Mouse (Mus musculus): ENCODE measurements around the gene Epha6. TPM values are rescaled to one million over a fixed set of nuclear protein-coding genes. Genes with fewer than 3 reads are reported as not detected.

Epha6 gene
- polyA plus RNA-seq, 1 experiment from 2014 or later, result 4.4 TPM

- no peak overlapping the region for H3K4me3 ChIP-seq
- H3K27me3 ChIP-seq, result no peaks in the 10 kb centered on the region
- H3K36me3 ChIP-seq, result no peaks in the 10 kb centered on the region
- no peaks in the 10 kb centered on the region for H3K9me3 ChIP-seq
- H3K4me2 ChIP-seq, result no peak overlapping the region
- 76% methylated on average over 2 of the region's 2 CpGs for WGBS
- no peak overlapping the region for H3K9ac ChIP-seq
- ATAC-seq (ENCODE audit: low read depth), result no peak
- no peaks in the 10 kb centered on the region for H3K4me1 ChIP-seq (replicated peaks)
- no peak overlapping the region for H3K27ac ChIP-seq (replicated peaks)
These were observed 347.7 kb downstream of the Epha6 start for GRCm38 (mm10) chr16:60257623-60258022.

GRCm38 (mm10) chr16:60257044-60257443 lies 348.3 kb downstream of the Epha6 start:
- WGBS, result 82% methylated on average over 4 of the region's 4 CpGs
- Histone ChIP-seq H3K9ac (no peak overlapping the region), H3K4me2 (no peak overlapping the region), H3K36me3 (no peaks in the 10 kb centered on the region), H3K9me3 (no peaks in the 10 kb centered on the region), H3K27ac (replicated peaks) (no peak overlapping the region), H3K4me1 (replicated peaks) (no peaks in the 10 kb centered on the region), H3K27me3 (no peaks in the 10 kb centered on the region), H3K4me3 (no peak overlapping the region)
- ATAC-seq (ENCODE audit: low read depth), result no peak

- H3K27me3 ChIP-seq, result no peaks in the 10 kb centered on the region
- H3K36me3 ChIP-seq, result no peaks in the 10 kb centered on the region
- H3K9ac ChIP-seq, result no peak overlapping the region
- peak; percentile 78 for ATAC-seq (ENCODE audit: low read depth)
- no peak overlapping the region for H3K4me2 ChIP-seq
- WGBS, result 65% methylated on average over 2 of the region's 2 CpGs
- peaks cover 7% of the 10 kb centered on the region; the same call in 1 of the 2 replicates for H3K4me1 ChIP-seq (replicated peaks)
- no peak overlapping the region for H3K4me3 ChIP-seq
- H3K27ac ChIP-seq (replicated peaks), result no peak overlapping the region
- no peaks in the 10 kb centered on the region for H3K9me3 ChIP-seq
These were observed 365.8 kb downstream of the Epha6 start for GRCm38 (mm10) chr16:60239356-60240190.

- H3K27me3 ChIP-seq, result no peaks in the 10 kb centered on the region
- no peak overlapping the region for H3K4me3 ChIP-seq
- no peak overlapping the region for H3K4me2 ChIP-seq
- no peak overlapping the region for H3K27ac ChIP-seq (replicated peaks)
- WGBS, result 91% methylated on average over 5 of the region's 5 CpGs
- H3K9ac ChIP-seq, result no peak overlapping the region
- no peaks in the 10 kb centered on the region for H3K4me1 ChIP-seq (replicated peaks)
- no peak for ATAC-seq (ENCODE audit: low read depth)
- H3K36me3 ChIP-seq, result no peaks in the 10 kb centered on the region
- H3K9me3 ChIP-seq, result no peaks in the 10 kb centered on the region
These were observed 371.2 kb downstream of the Epha6 start for GRCm38 (mm10) chr16:60233985-60234766.

DNA sequence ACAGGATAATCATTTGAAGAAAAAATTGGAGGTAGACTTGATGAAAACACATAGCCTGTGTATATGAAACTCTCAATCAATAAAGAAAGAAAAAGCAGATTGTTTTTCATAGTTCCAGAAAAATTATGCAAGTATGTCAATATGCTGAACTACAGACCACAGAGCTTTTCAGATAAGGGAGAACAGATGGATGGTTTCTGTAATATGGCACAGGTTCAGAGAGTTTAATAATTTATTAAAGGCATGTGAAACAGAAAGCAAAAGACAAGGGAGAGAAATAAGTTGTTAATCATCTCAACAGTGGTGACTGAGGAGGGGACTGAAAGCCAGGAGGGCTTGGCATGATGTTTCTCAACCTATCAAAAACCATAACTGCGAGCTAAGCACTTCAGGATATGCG lies 372.3 kb downstream of the Epha6 start:
- H3K4me1 ChIP-seq (replicated peaks), result no peaks in the 10 kb centered on the region
- ATAC-seq (ENCODE audit: low read depth), result no peak
- no peak overlapping the region for H3K4me2 ChIP-seq
- H3K4me3 ChIP-seq, result no peak overlapping the region
- H3K27ac ChIP-seq (replicated peaks), result no peak overlapping the region
- no peaks in the 10 kb centered on the region for H3K27me3 ChIP-seq
- no peaks in the 10 kb centered on the region for H3K36me3 ChIP-seq
- H3K9ac ChIP-seq, result no peak overlapping the region
- WGBS, result 76% methylated on average over 2 of the region's 2 CpGs
- no peaks in the 10 kb centered on the region for H3K9me3 ChIP-seq

DNA sequence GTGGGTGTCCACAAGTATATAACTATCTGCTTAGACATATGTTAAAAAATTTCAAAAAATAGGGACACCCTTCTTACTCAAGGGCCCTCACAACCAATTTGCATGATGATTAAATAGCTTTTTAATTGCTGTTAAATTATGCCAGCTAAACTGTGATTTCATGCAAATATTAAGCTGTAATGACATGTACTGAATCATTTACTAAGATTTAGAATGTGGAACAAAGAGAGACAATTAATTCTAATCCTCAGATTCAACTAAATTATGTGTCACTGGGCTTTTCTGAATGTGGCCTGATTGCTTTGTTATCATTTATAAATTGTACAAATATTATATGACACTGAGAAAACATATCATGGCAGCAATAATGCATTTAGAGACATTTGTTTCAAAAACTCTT lies 396.2 kb downstream of the Epha6 start:
- Histone ChIP-seq H3K4me2 (no peak overlapping the region), H3K9me3 (no peaks in the 10 kb centered on the region), H3K4me3 (no peak overlapping the region), H3K27ac (replicated peaks) (no peak overlapping the region), H3K4me1 (replicated peaks) (no peaks in the 10 kb centered on the region), H3K36me3 (no peaks in the 10 kb centered on the region), H3K9ac (no peak overlapping the region), H3K27me3 (no peaks in the 10 kb centered on the region)
- ATAC-seq (ENCODE audit: low read depth), result no peak

- Histone ChIP-seq H3K9me3 (no peaks in the 10 kb centered on the region), H3K9ac (no peak overlapping the region), H3K4me2 (no peak overlapping the region), H3K4me1 (replicated peaks) (0 out of 2 replicates have a peak, but pooled peaks cover 6% of the 10 kb centered on the region), H3K27ac (replicated peaks) (no peak overlapping the region), H3K36me3 (no peaks in the 10 kb centered on the region), H3K27me3 (no peaks in the 10 kb centered on the region), H3K4me3 (no peak overlapping the region)
- WGBS, result 8% methylated on average over 3 of the region's 3 CpGs
- ATAC-seq (ENCODE audit: low read depth), result no peak
These were observed 429.8 kb downstream of the Epha6 start for GRCm38 (mm10) chr16:60175580-60175979.

DNA sequence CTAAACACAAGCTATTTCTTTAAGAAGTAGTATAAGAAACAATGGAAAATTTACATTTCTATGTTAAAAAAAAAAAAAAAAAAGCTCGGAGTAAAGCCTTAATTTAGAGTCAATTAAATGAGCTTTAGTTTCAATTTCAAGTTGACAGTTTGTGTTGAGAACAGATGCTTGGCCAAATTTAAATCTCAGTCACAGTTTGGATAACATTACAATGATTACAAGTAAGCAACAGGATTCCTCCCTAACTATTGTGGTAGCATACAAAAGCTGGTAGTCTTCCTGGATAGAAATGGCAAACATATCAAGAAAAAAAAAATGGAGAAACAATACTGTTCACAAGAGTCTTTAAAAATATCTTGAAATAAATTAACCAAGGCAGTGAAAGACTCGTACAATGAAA lies 452.9 kb downstream of the Epha6 start:
- WGBS, result 74% methylated on average over 2 of the region's 2 CpGs
- no peak for ATAC-seq (ENCODE audit: low read depth)

GRCm38 (mm10) chr16:60144370-60144769 lies 461.0 kb downstream of the Epha6 start:
- no peak overlapping the region for H3K27ac ChIP-seq (replicated peaks)
- no peak overlapping the region for H3K9ac ChIP-seq
- no peaks in the 10 kb centered on the region for H3K9me3 ChIP-seq
- ATAC-seq (ENCODE audit: low read depth), result no peak
- H3K36me3 ChIP-seq, result no peaks in the 10 kb centered on the region
- H3K4me3 ChIP-seq, result no peak overlapping the region
- no peaks in the 10 kb centered on the region for H3K27me3 ChIP-seq
- no peak overlapping the region for H3K4me2 ChIP-seq
- WGBS, result 82% methylated on average over 3 of the region's 3 CpGs
- H3K4me1 ChIP-seq (replicated peaks), result no peaks in the 10 kb centered on the region

More for the DNA sequence above, 452.9 kb downstream of the Epha6 start:
- Histone ChIP-seq H3K4me2 (no peak overlapping the region), H3K27ac (replicated peaks) (no peak overlapping the region), H3K4me3 (no peak overlapping the region), H3K9ac (no peak overlapping the region), H3K9me3 (no peaks in the 10 kb centered on the region), H3K27me3 (no peaks in the 10 kb centered on the region), H3K36me3 (no peaks in the 10 kb centered on the region), H3K4me1 (replicated peaks) (no peaks in the 10 kb centered on the region)

DNA sequence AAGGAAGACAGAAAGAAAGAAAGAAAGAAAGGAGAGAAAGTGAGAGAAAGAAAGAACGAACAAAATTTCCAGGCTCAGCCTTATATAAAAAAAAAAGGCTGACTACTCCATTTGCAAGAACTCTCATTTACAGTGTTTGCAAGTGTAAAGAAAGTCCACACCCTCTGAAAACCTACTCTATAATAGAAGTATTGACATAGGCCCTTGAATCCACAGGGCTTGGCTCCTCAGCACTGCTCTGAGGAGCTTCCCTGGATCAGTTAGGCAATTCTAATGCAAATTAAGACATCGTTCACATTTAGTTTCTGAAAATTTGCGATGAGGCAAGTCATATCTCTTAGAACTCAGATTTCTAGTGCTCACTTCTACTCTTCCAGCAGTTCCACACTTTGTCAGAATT lies 483.9 kb downstream of the Epha6 start:
- Histone ChIP-seq H3K9me3 (no peaks in the 10 kb centered on the region), H3K4me1 (replicated peaks) (no peaks in the 10 kb centered on the region), H3K36me3 (no peaks in the 10 kb centered on the region), H3K27ac (replicated peaks) (no peak overlapping the region), H3K9ac (no peak overlapping the region), H3K4me3 (no peak overlapping the region), H3K27me3 (no peaks in the 10 kb centered on the region), H3K4me2 (no peak overlapping the region)
- 70% methylated on average over 3 of the region's 3 CpGs for WGBS
- no peak for ATAC-seq (ENCODE audit: low read depth)

DNA sequence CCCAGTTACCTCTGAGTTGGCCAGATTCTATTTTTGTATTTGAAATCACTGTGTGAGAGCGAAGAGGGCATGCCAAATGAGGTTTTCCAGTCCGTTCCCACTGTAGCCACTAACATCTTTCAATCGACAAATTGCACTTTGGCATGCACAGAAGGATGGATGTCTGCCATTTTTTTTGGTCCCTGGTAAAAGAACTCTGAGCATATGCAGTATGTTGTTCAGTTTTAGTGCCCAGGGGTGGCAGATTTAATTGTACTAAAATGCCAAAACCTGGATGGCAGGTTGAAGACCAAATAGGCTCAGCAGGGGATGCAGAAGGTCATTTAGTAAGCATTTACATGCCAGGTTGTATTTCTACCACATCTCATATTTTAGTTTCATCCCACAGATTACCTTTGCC lies 503.1 kb downstream of the Epha6 start:
- Histone ChIP-seq H3K27ac (replicated peaks) (no peak overlapping the region), H3K4me2 (no peak overlapping the region), H3K9me3 (no peaks in the 10 kb centered on the region), H3K36me3 (no peaks in the 10 kb centered on the region), H3K9ac (no peak overlapping the region), H3K27me3 (no peaks in the 10 kb centered on the region), H3K4me3 (no peak overlapping the region), H3K4me1 (replicated peaks) (no peaks in the 10 kb centered on the region)
- 71% methylated on average over 3 of the region's 3 CpGs for WGBS
- no peak for ATAC-seq (ENCODE audit: low read depth)

GRCm38 (mm10) chr16:60095333-60095732 lies 510.0 kb downstream of the Epha6 start:
- no peak for ATAC-seq (ENCODE audit: low read depth)
- Histone ChIP-seq H3K4me2 (no peak overlapping the region), H3K36me3 (no peaks in the 10 kb centered on the region)

More at GRCm38 (mm10) chr16:60095333-60095732, 510.0 kb downstream of the Epha6 start:
- Histone ChIP-seq H3K27ac (replicated peaks) (no peak overlapping the region), H3K9me3 (no peaks in the 10 kb centered on the region), H3K4me1 (replicated peaks) (0 out of 2 replicates have a peak, but pooled peaks cover 3% of the 10 kb centered on the region), H3K27me3 (no peaks in the 10 kb centered on the region), H3K9ac (no peak overlapping the region), H3K4me3 (no peak overlapping the region)
- 59% methylated on average over 1 of the region's 1 CpGs for WGBS
